Mouse (Mus musculus) small intestine, adult 2 months (tissue): Measurements from ENCODE around the gene Olfr1249. TPM values are rescaled to one million over a fixed set of nuclear protein-coding genes. Genes with fewer than 3 reads are reported as not detected.
"Not testable (repeated sequence)": the region's sequence is repeated elsewhere in the genome, so short reads cannot be mapped to it uniquely, and the experiment has no call there.

Source experiments
- H3K27ac ChIP-seq: fragments of 200-500 bp; 2 replicates; pipeline ENCODE4 v1.5.1; 2012; ENCODE audit warnings: low read depth, low read length, control low read depth, inconsistent platforms; ENCODE audit not compliant: insufficient read depth
- H3K27me3 ChIP-seq: fragments of 200-500 bp; 2 replicates; pipeline ENCODE4 v1.6.1; 2012; ENCODE audit warnings: mild to moderate bottlenecking, moderate library complexity, low read length, inconsistent platforms; ENCODE audit not compliant: control insufficient read depth, insufficient read depth
- H3K36me3 ChIP-seq: fragments of 200-500 bp; 2 replicates; pipeline ENCODE4 v1.6.1; 2012; ENCODE audit warnings: mild to moderate bottlenecking, low read length, control low read depth, inconsistent platforms; ENCODE audit not compliant: control insufficient read depth, insufficient read depth
- H3K4me1 ChIP-seq: fragments of 200-500 bp; 2 replicates; pipeline ENCODE4 v1.6.1; 2012; ENCODE audit warnings: low read length, inconsistent platforms, mixed read lengths; ENCODE audit not compliant: control insufficient read depth, insufficient read depth, insufficient read length
- H3K4me3 ChIP-seq: fragments of 200-500 bp; 2 replicates; pipeline ENCODE4 v1.5.1; 2012; ENCODE audit warnings: low read depth, mild to moderate bottlenecking, control low read depth, inconsistent platforms, low read length, moderate library complexity
- CTCF ChIP-seq: fragments of 200-500 bp; IDR thresholded peaks from 2 replicates; pipeline ENCODE4 v1.5.1; 2012; ENCODE audit warnings: low read depth, mild to moderate bottlenecking, control low read depth, inconsistent platforms, low read length, moderate library complexity, mixed read lengths; ENCODE audit not compliant: insufficient replicate concordance, insufficient read length; ENCODE audit errors: extremely low read depth
- POLR2A ChIP-seq: fragments of 200-500 bp; IDR thresholded peaks from 2 replicates; pipeline ENCODE4 v1.6.1; 2012; ENCODE audit warnings: low read depth, mild to moderate bottlenecking, control low read depth, inconsistent platforms, low read length, moderate library complexity
- WGBS: fragments of 180-500 bp; shearing (Covaris S2); methylation state at CpG from one replicate; pipeline ENCODE4 v1.1.7; 2018; 5-methylcytosine and 5-hydroxymethylcytosine counted together
- polyA plus RNA-seq: library from polyadenylated mRNA; depleted of rRNA; stranded (reverse); fragments of >200 nt; gene quantifications from 2 replicates; pipeline ENCODE4 v1.2.3, GENCODE M21; 2012; rRNA removed

Gene Olfr1249
- not detected in 2 replicates for polyA plus RNA-seq

DNA sequence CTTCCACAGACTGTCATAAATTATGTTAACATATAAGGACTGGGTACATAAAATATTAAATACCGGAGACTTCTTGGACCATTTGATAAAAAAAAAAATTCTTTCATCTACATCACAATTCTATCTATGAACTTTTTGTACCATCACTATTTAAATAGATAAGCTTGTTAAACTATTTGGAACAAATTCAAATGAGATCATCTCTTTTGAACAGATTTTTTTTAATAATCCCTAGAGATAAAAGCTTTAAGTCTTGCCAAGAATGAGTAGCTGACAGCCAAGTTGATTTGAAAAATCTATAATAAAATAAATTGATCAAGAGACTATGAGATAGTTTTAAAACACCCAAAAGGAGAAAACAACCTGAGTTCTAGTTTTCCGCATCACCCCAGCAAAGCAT, at the start of gene Olfr1249:
TSS of gene Olfr1249 (minus strand) at position 101 of the 400 bp plus-strand sequence.
- no peak for TF ChIP-seq CTCF
- no peak for TF ChIP-seq POLR2A
- H3K27me3 ChIP-seq = no peaks in the 10 kb centered on the region
- H3K4me1 ChIP-seq = no peaks in the 10 kb centered on the region
- no peak within 1 kb of the TSS for H3K27ac ChIP-seq
- no peaks in the 10 kb centered on the region for H3K36me3 ChIP-seq
- no peak within 1 kb of the TSS for H3K4me3 ChIP-seq
- WGBS = 87% methylated on average over 2 of the region's 2 CpGs

DNA sequence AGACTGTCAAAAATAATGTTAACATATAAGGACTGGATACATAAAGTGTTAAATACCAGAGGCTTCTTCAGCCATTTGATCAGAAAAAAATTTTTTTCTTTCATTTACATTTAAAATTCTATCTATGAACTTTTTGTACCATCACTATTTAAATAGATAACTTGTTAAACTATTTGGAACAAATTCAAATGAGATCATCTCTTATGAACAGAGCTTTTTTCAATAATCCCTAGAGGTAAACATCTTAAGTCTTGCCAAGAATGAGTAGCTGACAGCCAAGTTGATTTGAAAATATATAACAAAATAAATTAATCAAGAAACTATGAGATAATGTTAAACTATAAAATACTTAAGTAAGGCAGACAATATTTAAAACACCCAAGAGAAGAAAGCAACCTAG, 37.1 kb upstream of the Olfr1249 start, which contains the start of gene Olfr1251:
TSS of gene Olfr1251 (minus strand) at position 101 of the 400 bp plus-strand sequence.
- Histone ChIP-seq H3K27ac (no peak within 1 kb of the TSS), H3K27me3 (no peaks in the 10 kb centered on the region), H3K36me3 (no peaks in the 10 kb centered on the region), H3K4me3 (no peak within 1 kb of the TSS), H3K4me1 (no peaks in the 10 kb centered on the region)
- no peak for TF ChIP-seq CTCF
- no peak for TF ChIP-seq POLR2A

DNA sequence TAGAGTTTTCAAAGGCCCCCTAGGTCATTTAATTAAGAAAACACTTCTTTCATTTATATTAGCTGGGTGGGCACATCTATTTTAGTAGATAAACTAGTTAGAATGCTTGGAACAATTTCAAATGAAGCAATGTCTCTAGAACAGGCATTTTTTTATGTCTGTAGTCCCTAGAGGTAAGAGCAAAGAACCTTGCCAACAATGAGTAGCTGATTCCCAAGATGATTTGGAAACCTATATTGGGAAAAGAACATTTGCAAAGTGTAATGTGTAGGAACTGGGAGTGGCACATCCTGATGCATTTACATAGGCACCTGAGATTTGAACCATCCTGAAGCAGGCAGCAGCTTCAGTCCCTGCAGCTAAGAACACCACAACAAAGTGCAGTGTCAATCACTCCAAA, 26.6 kb upstream of the Olfr1249 start, which contains the start of gene Olfr1250:
TSS of gene Olfr1250 (minus strand) at position 101 of the 400 bp plus-strand sequence.
- TF ChIP-seq POLR2A (no peak), CTCF (no peak)
- Histone ChIP-seq H3K27me3 (no peaks in the 10 kb centered on the region), H3K27ac (no peak within 1 kb of the TSS), H3K4me3 (no peak within 1 kb of the TSS), H3K4me1 (no peaks in the 10 kb centered on the region), H3K36me3 (no peaks in the 10 kb centered on the region)

DNA sequence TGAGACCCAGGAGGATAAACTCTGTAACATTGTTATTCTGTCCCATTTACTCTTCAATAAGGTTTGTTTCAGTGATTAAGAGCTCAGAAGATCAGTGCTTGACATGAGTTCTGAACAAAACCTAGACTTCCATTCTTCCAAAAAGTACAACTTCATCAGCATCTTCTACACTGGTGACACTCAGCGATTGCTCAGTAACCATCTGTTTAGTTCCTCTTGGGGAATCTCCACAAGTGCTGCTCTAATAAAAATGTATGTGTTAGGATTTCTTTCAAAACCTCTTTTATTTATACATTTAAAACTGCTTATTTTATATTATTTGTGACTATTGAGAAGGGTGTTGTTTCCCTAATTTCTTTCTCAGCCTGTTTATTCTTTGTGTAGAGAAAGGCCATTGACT, 16.6 kb downstream of the Olfr1249 start, which contains the start of gene Olfr1248:
TSS of gene Olfr1248 (minus strand) at position 101 of the 400 bp plus-strand sequence.
- not testable (repeated sequence) for H3K27me3 ChIP-seq, H3K4me3 ChIP-seq
- 89% methylated on average over 1 of the region's 1 CpGs for WGBS

DNA sequence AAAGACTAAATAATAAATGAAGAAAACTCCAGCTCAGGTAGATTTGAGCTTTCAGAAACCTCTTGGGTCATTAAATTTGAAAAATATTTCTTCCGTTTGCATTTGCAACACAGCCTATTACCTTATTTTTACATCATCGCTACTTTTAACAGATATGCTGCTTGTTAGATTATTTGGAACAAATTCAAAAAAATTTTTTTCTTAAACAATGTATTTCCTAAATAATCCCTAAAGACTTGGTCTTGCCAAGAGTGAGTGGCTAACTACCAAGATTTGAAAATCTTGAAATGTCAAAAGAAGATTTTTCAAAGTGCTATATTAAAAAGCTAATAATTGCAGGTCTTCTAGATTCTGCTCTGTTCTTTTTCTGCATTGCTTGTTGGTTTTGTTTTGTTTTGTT, 20.8 kb downstream of the Olfr1249 start, which contains the start of gene Olfr1247:
TSS of gene Olfr1247 (minus strand) at position 101 of the 400 bp plus-strand sequence.
- WGBS = 87% methylated on average over 2 of the region's 2 CpGs
- Histone ChIP-seq H3K4me3 (no peak within 1 kb of the TSS), H3K27ac (no peak within 1 kb of the TSS), H3K27me3 (no peaks in the 10 kb centered on the region), H3K36me3 (no peaks in the 10 kb centered on the region), H3K4me1 (no peaks in the 10 kb centered on the region)
- TF ChIP-seq CTCF = no peak
- no peak for TF ChIP-seq POLR2A

More for the DNA sequence above, 16.6 kb downstream of the Olfr1249 start, which contains the start of gene Olfr1248:
- H3K36me3 ChIP-seq, H3K4me1 ChIP-seq, H3K27ac ChIP-seq: not testable (repeated sequence)

- WGBS = 63% methylated on average over 2 of the region's 2 CpGs
- Histone ChIP-seq H3K36me3 (no peaks in the 10 kb centered on the region), H3K27ac (no peak within 1 kb of the TSS), H3K4me1 (no peaks in the 10 kb centered on the region), H3K27me3 (no peaks in the 10 kb centered on the region), H3K4me3 (no peak within 1 kb of the TSS)
- no peak for TF ChIP-seq CTCF
- no peak for TF ChIP-seq POLR2A
These were observed 41.7 kb downstream of the Olfr1249 start, which contains the start of gene Olfr1246 for GRCm38 (mm10) chr2:89593057-89593456. Gene Olfr1246, minus strand, starts transcription at chr2:89593157.

Other genes with a start within 250 kb of the Olfr1249 start
- not detected in 2 replicates for gene Olfr1238, start 225.3 kb downstream of the Olfr1249 start, polyA plus RNA-seq
- not detected in 2 replicates for gene Olfr1239, start 214.6 kb downstream of the Olfr1249 start, polyA plus RNA-seq
- not detected in 2 replicates for gene Olfr1240, start 192.0 kb downstream of the Olfr1249 start, polyA plus RNA-seq
- not detected in 2 replicates for gene Olfr1241, start 147.9 kb downstream of the Olfr1249 start, polyA plus RNA-seq
- not detected in 2 replicates for gene Olfr1242, start 136.6 kb downstream of the Olfr1249 start, polyA plus RNA-seq
- not detected in 2 replicates for gene Olfr1243, start 103.5 kb downstream of the Olfr1249 start, polyA plus RNA-seq
- not detected in 2 replicates for gene Olfr1245, start 56.5 kb downstream of the Olfr1249 start, polyA plus RNA-seq
- gene Olfr1246, start 41.8 kb downstream of the Olfr1249 start, polyA plus RNA-seq = not detected in 2 replicates
- gene Olfr1247, start 20.9 kb downstream of the Olfr1249 start, polyA plus RNA-seq = not detected in 2 replicates
- gene Olfr1248, start 16.7 kb downstream of the Olfr1249 start, polyA plus RNA-seq = not detected in 2 replicates
- gene Olfr1250, start 26.5 kb upstream of the Olfr1249 start, polyA plus RNA-seq = not detected in 2 replicates
- not detected in 2 replicates for gene Olfr1251, start 37.0 kb upstream of the Olfr1249 start, polyA plus RNA-seq
- gene Olfr1252, start 90.0 kb upstream of the Olfr1249 start, polyA plus RNA-seq = not detected in 2 replicates
- gene Olfr1253, start 122.1 kb upstream of the Olfr1249 start, polyA plus RNA-seq = not detected in 2 replicates
- not detected in 2 replicates for gene Olfr1254, start 158.6 kb upstream of the Olfr1249 start, polyA plus RNA-seq
- not detected in 2 replicates for gene Olfr1255, start 177.1 kb upstream of the Olfr1249 start, polyA plus RNA-seq
- gene Olfr1256, start 206.6 kb upstream of the Olfr1249 start, polyA plus RNA-seq = not detected in 2 replicates
- gene Olfr48, start 213.2 kb upstream of the Olfr1249 start, polyA plus RNA-seq = not detected in 2 replicates
- gene Olfr1257, start 243.5 kb upstream of the Olfr1249 start, polyA plus RNA-seq = not detected in 2 replicates